Mouse (Mus musculus) CD4-positive, CD25-positive, alpha-beta regulatory T cell, adult 4 months (primary cell): ENCODE measurements around the gene Zbtb38. TPM values are rescaled to one million over a fixed set of nuclear protein-coding genes. Genes with fewer than 3 reads are reported as not detected.

ENCODE experiments used
- ATAC-seq: one replicate; pipeline ENCODE4 v1.8.0; 2017
- polyA plus RNA-seq, 2 experiments: library from polyadenylated mRNA; unstranded; fragments of 100-300 nt; shearing (Covaris generic); gene quantifications; one replicate each; pipeline ENCODE4 v1.2.1; 2017

The Zbtb38 gene
- polyA plus RNA-seq: 10 to 100 TPM; 80.3 to 85.0 TPM

DNA sequence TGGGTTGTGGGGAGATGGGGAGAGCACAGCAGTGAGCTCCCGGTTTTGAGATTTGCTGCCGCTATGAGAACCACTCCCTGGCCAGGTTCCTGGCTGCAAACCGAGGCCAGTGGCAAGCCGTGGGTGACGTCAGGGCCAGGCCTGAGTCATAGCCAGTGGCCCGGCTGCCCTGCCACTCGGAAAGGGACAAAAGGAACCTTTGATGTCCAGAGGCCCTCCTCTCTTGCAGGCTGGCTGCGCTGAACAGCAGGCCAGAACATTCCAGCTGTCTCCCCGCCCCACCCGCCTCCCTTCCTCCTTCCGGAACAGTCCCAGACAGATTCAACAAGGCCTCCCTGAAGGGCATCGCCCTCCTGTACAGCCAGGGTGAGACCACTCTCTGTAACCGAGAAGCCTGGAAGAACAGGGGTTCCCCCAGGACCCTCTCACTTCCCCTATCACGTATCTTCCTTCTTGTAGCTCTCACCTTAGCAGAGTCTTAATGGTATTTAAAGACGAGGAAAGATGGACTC lies at the start of gene Zbtb38:
TSS of gene Zbtb38 (minus strand) at position 229 of the 512 bp plus-strand sequence.
- ATAC-seq: no peak

DNA sequence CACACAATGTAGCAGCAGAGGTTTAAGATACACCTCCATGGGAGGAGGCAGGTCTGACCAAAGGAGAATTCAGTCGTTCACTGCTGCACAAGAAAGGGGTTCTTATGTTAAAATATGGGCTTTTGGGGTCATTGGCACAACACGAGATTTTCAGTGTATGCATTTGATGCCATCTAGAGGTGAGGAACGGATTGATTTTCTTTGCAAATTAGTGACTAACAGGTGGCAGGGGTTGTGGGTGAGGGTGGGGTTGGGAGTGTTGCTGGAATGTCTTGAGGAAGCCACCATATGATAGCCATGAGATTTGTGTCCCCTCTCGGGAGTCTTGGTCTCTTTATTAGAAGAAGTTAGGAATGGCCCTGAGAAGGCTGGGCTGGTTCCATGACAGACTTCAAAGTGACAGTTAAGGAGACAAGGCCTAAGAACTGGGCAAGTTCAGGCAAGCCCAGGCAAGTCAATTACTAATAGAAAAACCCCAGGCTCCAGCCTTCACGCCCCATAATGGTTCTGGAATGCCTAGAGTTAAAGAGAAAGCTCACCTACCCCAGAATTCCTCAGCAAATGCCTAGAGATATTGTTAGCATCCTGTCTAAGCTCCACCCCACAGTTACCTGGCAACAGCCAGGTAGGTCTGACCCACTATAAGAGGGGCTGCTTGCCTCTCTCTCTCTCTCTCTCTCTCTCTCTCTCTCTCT lies 47.6 kb upstream of the Zbtb38 start:
- ATAC-seq: peak; percentile 65

DNA sequence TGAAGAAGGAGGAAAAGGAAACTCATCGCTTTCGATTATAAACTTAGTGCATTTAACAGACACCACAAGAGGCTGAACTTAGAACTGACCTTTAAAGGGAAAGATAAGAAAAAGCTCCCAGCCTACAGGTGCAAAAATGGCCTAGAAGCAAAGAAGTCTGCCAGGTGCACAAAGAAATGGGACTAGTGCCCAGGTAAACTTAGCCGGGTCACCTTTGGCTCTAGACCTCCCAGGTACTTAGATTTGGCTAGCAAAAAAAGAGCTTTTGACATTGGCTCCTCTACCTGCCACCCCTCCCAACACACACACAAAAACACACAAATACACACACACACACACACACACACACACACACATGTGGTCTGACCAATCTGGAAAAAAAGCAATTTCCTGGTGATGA lies 44.7 kb upstream of the Zbtb38 start:
- no peak for ATAC-seq

DNA sequence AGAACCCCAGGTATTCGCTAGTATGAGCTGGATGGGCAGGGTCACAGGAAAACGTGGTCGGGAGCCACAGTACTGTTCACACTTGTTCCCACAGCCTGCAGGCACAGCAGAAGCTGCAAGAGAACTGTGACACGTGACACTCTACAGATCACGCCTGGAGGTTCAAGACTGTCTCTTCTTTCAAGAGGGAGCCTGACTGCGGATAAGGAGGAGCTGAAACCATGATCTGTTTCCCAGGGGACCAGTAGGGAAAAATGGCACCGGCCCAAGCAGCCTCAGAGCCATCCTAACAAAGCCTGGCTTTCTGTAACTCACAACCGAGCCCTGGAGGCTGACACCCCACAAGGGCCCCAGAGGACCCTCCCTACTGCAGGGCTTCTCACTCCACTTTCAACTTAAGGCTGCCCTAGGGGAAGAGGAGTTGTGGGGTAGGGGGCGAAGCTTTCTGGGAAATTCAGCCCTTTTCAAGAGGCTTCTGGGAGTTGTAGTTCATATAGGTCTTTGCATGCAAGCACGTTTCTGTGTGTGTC lies 42.8 kb upstream of the Zbtb38 start:
- peak; percentile 65 for ATAC-seq

DNA sequence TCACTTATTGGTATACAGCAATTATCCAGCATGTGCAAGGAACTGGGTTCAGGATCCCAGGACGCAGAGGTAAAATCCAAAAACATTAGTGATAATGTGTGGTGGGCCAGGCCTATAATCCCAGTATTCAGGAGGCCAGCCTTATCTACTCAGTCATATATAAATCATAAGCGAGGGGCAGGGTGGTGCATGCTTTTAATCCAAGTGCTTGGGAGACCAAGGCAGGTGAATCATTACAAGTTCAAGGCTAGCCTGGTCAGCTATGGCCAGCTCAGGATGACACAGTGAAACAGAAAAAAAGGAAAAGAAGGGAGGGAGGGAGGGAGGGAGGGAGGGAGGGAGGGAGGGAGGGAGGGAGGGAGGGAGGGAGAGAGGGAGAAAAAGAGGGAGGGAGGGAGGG lies 42.0 kb upstream of the Zbtb38 start:
- no peak for ATAC-seq

GRCm38 (mm10) chr9:96792543-96792942 lies 39.9 kb upstream of the Zbtb38 start:
- no peak for ATAC-seq

GRCm38 (mm10) chr9:96790389-96791007 lies 37.9 kb upstream of the Zbtb38 start:
- ATAC-seq: no peak

GRCm38 (mm10) chr9:96789906-96790305 lies 37.3 kb upstream of the Zbtb38 start:
- ATAC-seq: no peak

- peak; percentile 61 for ATAC-seq
Observed at GRCm38 (mm10) chr9:96787797-96788196, 35.2 kb upstream of the Zbtb38 start.

DNA sequence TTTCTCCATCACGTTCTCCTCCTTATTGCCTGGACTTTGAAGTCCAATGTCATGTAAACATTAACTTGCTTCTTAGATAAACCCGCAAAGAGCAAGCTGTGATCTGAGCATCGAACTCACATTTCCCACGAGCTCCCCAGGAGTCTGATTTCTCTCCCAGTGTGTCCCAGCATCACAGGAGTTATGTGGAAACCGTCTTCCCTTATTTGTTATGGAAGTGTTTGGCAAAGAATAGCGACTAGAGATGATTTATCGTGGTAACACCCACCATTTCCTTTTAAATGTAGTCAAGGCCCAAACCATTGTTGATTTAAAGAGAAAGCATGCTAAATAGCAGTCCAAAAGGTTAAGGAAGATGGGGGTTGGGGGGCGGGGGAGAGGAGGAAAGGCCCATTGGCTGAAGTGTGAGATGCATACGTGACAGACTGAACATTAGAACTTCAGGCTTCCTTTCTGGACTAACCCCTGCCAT lies 33.3 kb upstream of the Zbtb38 start:
- peak; percentile 6 for ATAC-seq

DNA sequence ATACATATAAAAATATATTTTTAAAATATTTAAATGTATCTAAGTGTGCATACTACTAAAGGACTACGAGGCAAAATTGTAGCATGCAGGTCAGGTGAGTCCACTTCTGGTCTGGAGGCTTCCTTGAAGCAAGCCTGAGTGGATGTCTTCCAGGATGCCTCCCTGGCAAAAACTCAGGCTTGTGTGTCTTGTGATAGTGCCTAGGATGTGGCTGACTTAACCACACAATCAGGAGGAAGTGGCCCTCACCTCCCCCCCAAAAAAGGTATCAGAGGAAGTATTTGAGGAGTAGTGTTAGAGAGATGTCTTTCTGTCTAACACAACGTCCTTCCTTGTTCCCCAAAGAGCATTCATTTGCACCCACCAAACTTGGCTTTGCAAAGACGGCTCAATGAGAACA lies 32.6 kb upstream of the Zbtb38 start:
- peak; percentile 81 for ATAC-seq

GRCm38 (mm10) chr9:96783667-96784066 lies 31.0 kb upstream of the Zbtb38 start:
- peak; percentile 58 for ATAC-seq

DNA sequence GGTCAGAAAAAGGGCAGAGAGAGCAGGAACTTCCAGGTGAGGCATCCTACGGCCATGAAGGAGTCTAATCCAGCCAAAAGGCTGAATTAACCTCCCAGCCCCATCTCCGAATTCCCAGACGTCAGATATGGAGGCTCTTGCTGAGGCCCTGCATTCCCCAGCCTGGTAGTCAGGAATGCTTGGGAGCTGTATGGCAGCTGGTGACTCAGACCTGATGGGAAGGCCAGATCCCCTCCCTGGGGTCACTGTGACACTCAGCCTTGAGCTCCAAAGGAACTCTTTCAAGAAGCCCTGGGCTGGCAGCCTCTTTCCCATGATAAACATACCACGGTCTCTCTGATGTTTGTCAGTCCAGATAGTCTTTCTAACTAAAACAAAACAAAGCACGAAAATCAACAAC lies 30.6 kb upstream of the Zbtb38 start:
- ATAC-seq: no peak

DNA sequence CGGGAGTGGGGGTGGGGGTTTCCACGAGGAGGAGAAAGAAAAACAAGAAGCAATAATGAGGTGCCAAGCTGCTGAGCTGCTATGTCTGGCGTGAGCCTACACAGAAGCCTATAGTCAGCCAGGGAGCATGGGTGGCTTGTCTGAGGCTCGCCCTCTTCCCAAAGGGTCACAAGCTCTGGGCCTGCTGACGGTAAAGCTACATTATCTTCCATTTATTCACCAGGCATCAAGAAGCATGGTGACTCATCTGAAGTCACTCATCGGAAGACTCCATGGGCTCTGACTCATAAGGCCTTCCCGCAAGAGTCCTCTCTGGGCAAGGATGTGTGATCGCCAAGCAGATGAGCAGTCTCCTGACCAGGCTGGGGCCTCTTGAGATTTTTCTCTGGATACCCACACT lies 29.4 kb upstream of the Zbtb38 start:
- no peak for ATAC-seq

DNA sequence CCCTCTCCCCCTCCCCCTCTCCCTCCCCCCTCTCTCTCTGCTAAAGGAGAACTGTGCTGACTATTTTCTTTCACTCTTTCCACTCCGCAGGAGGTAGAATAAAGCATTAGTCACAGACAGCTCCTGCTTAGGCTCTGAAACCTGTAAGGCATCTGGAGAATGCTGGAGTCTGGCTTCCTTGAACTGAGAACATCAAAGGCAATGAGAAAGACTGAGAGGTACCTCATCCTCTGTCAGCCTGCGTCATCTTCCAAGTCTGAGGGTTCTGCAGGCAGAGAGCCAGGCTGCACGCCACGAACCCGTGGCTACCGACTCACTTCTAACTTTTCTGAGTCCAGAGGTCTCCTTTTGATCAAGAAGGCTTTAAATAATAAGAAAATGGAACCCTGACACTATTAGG lies 20.5 kb upstream of the Zbtb38 start:
- ATAC-seq: peak; percentile 96

DNA sequence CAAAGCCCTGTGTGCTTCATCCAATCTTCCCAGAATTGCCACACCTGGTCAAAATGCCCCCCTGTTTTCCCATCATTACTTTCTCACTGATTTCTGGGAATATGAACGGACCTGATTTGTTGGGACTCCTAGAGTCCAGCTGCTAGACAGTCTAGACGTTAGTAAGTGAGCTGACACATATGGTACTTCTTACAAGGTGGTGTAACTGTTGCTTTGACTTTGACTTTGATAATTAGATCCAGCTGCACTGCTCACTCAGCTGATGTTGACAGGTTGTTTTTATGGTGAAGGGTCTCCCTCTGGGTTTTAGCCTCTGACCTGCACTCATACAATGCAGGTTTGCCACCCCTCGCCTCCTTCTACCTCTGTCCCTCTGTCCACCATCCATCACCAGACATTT lies 17.8 kb upstream of the Zbtb38 start:
- no peak for ATAC-seq

GRCm38 (mm10) chr9:96769651-96770050 lies 17.0 kb upstream of the Zbtb38 start:
- no peak for ATAC-seq

- no peak for ATAC-seq
Observed at GRCm38 (mm10) chr9:96767874-96768273, 15.2 kb upstream of the Zbtb38 start.

GRCm38 (mm10) chr9:96766078-96766477 lies 13.4 kb upstream of the Zbtb38 start:
- no peak for ATAC-seq

DNA sequence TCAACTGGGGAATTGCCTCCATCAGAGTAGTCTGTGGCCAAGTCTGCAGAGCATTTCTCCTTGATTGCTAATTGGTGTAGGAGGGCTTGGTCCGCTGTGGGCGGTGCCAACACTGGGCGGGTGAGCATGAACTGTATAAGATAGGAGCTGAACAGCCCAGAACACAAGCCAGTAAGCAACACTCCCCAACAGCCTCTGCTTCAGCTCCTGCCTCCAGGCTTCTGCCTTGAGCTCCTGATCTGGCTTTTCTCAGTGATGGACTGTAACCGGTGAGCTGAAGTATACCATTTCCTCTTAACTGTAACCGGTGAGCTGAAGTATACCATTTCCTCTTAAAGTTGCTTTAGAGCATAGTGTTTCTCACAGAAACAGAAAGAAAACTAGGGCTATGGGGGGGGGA lies 12.8 kb upstream of the Zbtb38 start:
- ATAC-seq: peak; percentile 90

DNA sequence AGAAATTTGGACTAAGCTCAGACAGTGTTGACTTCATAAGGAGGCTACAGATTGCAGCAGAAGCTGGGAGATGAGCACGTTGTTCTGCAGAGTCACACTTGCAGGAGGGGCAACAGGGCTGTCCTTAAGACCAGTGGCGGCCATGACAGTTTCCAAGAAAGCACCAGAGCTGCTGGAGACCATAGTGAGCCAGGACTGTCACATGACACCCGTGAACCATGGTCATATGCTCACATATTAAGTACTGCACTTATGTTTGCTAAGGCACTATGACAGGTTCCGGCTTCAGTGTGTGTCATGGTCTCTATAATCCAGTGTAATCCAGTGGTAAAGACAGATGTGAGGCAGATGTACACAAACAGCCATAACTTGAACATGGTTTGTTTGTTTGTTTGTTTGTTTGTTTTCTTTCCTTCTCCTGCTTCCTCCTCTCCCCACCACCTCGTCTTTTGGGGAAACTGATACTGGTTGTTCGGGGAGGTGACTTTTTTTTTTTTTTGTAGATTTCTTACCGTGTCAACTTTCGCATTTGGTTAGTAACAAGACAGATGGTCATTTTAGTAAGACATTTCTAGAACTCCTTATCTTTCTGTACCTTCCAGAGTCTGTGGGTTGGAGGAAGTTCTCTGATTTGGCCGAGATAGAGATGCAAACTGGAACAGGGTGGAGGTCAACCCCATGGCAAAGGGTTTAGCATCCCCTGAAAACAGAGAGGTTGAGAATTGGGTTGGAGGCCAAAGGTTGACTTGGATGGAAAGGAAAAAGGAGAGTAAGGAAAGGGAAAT lies 11.4 kb upstream of the Zbtb38 start:
- ATAC-seq: no peak

DNA sequence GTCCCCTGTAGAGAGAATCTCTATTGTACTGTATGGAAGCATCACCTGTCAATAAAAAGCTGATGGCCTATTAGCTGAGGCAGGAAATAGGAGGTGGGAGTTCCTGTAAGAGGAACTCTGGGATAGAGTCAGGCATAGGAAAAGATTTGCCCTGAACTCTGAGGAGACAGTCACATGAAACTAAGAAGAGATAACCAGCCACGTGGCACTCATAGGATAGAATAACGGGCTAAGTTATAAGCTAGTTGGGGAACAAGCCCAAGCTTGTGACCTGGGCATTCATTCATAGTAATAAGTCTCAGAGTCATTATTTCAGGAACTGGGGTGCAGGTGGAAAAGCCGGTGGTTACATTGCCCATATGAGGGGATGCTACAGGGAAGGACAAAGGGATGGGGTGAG lies 10.4 kb upstream of the Zbtb38 start:
- ATAC-seq: no peak
